Mouse (Mus musculus) midbrain, embryonic 11.5 days (tissue): ENCODE data around the gene Mylpf. TPM values are rescaled to one million over a fixed set of nuclear protein-coding genes. Genes with fewer than 3 reads are reported as not detected.

Source experiments
- ATAC-seq: fragments of 200-750 bp; cut with Nextera tagmentation; 2 replicates; pipeline ENCODE4 v1.8.0; 2017; ENCODE audit warnings: moderate TSS enrichment, moderate library complexity; ENCODE audit not compliant: low FRiP score
- DNase-seq: peaks from one replicate; pipeline ENCODE4 v3.0.0; 2015; ENCODE audit warnings: low spot score; ENCODE audit errors: missing footprints
- H3K27ac ChIP-seq: fragments of 300-500 bp; sonication (generic); 2 replicates; pipeline ENCODE4 v1.5.1; 2014; ENCODE audit warnings: low read depth, low read length
- H3K27me3 ChIP-seq: fragments of 300-500 bp; sonication (generic); 2 replicates; pipeline ENCODE4 v1.6.1; 2014; ENCODE audit warnings: mild to moderate bottlenecking, low read length, moderate library complexity, mixed read lengths; ENCODE audit not compliant: control insufficient read depth, insufficient read depth
- H3K36me3 ChIP-seq: fragments of 300-500 bp; sonication (generic); 2 replicates; pipeline ENCODE4 v1.6.1; 2014; ENCODE audit warnings: mild to moderate bottlenecking, low read length, moderate library complexity, mixed read lengths; ENCODE audit not compliant: control insufficient read depth, insufficient read depth
- H3K4me1 ChIP-seq: fragments of 300-500 bp; sonication (generic); 2 replicates; pipeline ENCODE4 v1.6.1; 2014; ENCODE audit warnings: low read length; ENCODE audit not compliant: control insufficient read depth, insufficient read depth
- H3K4me2 ChIP-seq: fragments of 300-500 bp; sonication (generic); 2 replicates; pipeline ENCODE4 v1.6.1; 2014; ENCODE audit warnings: mild to moderate bottlenecking, moderate library complexity
- H3K4me3 ChIP-seq: fragments of 300-500 bp; sonication (generic); 2 replicates; pipeline ENCODE4 v1.5.1; 2014; ENCODE audit warnings: low read depth, low read length
- H3K9ac ChIP-seq: fragments of 300-500 bp; sonication (generic); 2 replicates; pipeline ENCODE4 v1.6.1; 2014; ENCODE audit warnings: low read length
- H3K9me3 ChIP-seq: fragments of 300-500 bp; sonication (generic); 2 replicates; pipeline ENCODE4 v1.6.1; 2016; ENCODE audit warnings: low read length; ENCODE audit not compliant: control insufficient read depth
- WGBS: fragments of 180-500 bp; shearing (Covaris S2); extraction: QIAGEN DNeasy Blood & Tissue Kit; methylation state at CpG from one replicate; pipeline ENCODE4 v1.1.7; 2014; 5-methylcytosine and 5-hydroxymethylcytosine counted together
- polyA plus RNA-seq: library from polyadenylated mRNA; unstranded; fragments of >200 nt; fragmentation: Nextera tagmentation; extraction: Ambion mirVana; gene quantifications from 2 replicates; pipeline ENCODE4 v1.2.1, GENCODE M21; 2014

Mylpf gene
- polyA plus RNA-seq, 1 experiment from 2014 or later, result 13.2 TPM

GRCm38 (mm10) chr7:127195544-127196295 is 13.0 kb upstream of the Mylpf start, which contains the start of gene Cd2bp2:
TSS of gene Cd2bp2 (minus strand) at chr7:127196050.
- Histone ChIP-seq H3K4me1 (peaks cover 15% of the 10 kb centered on the region), H3K9me3 (no peaks in the 10 kb centered on the region), H3K36me3 (peaks cover 40% of the 10 kb centered on the region), H3K4me2 (peak within 1 kb of the TSS; percentile 86), H3K27me3 (no peaks in the 10 kb centered on the region), H3K9ac (peak within 1 kb of the TSS; percentile 85), H3K4me3 (peak within 1 kb of the TSS; percentile 85), H3K27ac (peak within 1 kb of the TSS; percentile 76)
- peak; percentile 97 for ATAC-seq
- under 1% methylated on average over 51 of the region's 51 CpGs for WGBS
- peak; percentile 99 for DNase-seq

GRCm38 (mm10) chr7:127196484-127196883 is 12.2 kb upstream of the Mylpf start:
- 62% methylated on average over 11 of the region's 11 CpGs for WGBS
- Histone ChIP-seq H3K4me1 (peaks cover 15% of the 10 kb centered on the region), H3K27ac (peak overlapping the region; percentile 37), H3K4me2 (peak overlapping the region; percentile 57), H3K27me3 (no peaks in the 10 kb centered on the region), H3K36me3 (peaks cover 40% of the 10 kb centered on the region), H3K9ac (peak overlapping the region; percentile 76), H3K9me3 (no peaks in the 10 kb centered on the region), H3K4me3 (peak overlapping the region; percentile 85)
- ATAC-seq (0 out of 2 replicates have a peak, but pooled peaks have one; percentile 1), DNase-seq (no peak)

GRCm38 (mm10) chr7:127206606-127207005 is 2.1 kb upstream of the Mylpf start:
- Histone ChIP-seq H3K4me2 (peak overlapping the region; percentile 82), H3K27me3 (no peaks in the 10 kb centered on the region), H3K4me3 (peak overlapping the region; percentile 86), H3K4me1 (peaks cover 10% of the 10 kb centered on the region), H3K36me3 (no peaks in the 10 kb centered on the region), H3K9ac (peak overlapping the region; percentile 89), H3K27ac (no peak overlapping the region), H3K9me3 (no peaks in the 10 kb centered on the region)
- 69% methylated on average over 2 of the region's 2 CpGs for WGBS
- no peak for DNase-seq
- ATAC-seq, result no peak

GRCm38 (mm10) chr7:127207374-127208294 is 1.1 kb upstream of the Mylpf start:
- DNase-seq, result peak; percentile 93

GRCm38 (mm10) chr7:127208295-127208552 is 466 bp upstream of the Mylpf start, which contains the start of gene Tbc1d10b:
TSS of gene Tbc1d10b (minus strand) at chr7:127208468.
- H3K27me3 ChIP-seq, result no peaks in the 10 kb centered on the region
- H3K9ac ChIP-seq, result peak within 1 kb of the TSS; percentile 89
- peak within 1 kb of the TSS; percentile 82 for H3K4me2 ChIP-seq
- peak within 1 kb of the TSS; percentile 75 for H3K27ac ChIP-seq
- H3K9me3 ChIP-seq, result no peaks in the 10 kb centered on the region
- peak within 1 kb of the TSS; percentile 86 for H3K4me3 ChIP-seq
- no peaks in the 10 kb centered on the region for H3K36me3 ChIP-seq
- peak; percentile 71 for ATAC-seq
- DNase-seq, result no peak
- peaks cover 10% of the 10 kb centered on the region for H3K4me1 ChIP-seq
- 0% methylated on average over 13 of the region's 44 CpGs for WGBS

More at GRCm38 (mm10) chr7:127207374-127208294, 1.1 kb upstream of the Mylpf start:
- H3K4me1 ChIP-seq, result peaks cover 10% of the 10 kb centered on the region
- peak overlapping the region; percentile 75 for H3K27ac ChIP-seq
- no peaks in the 10 kb centered on the region for H3K27me3 ChIP-seq
- H3K36me3 ChIP-seq, result no peaks in the 10 kb centered on the region
- WGBS, result under 1% methylated on average over 50 of the region's 53 CpGs
- no peaks in the 10 kb centered on the region for H3K9me3 ChIP-seq
- H3K9ac ChIP-seq, result peak overlapping the region; percentile 89
- ATAC-seq, result peak; percentile 29; the same call in 1 of the 2 replicates
- peak overlapping the region; percentile 82 for H3K4me2 ChIP-seq
- peak overlapping the region; percentile 86 for H3K4me3 ChIP-seq

- Histone ChIP-seq H3K36me3 (no peaks in the 10 kb centered on the region), H3K9me3 (no peaks in the 10 kb centered on the region), H3K4me2 (peak overlapping the region; percentile 82; the same call in 1 of the 2 replicates), H3K27ac (no peak overlapping the region), H3K4me1 (peaks cover 10% of the 10 kb centered on the region), H3K4me3 (no peak overlapping the region), H3K9ac (no peak overlapping the region), H3K27me3 (peaks cover 11% of the 10 kb centered on the region; the same call in 1 of the 2 replicates)
- 81% methylated on average over 5 of the region's 5 CpGs for WGBS
- DNase-seq (no peak), ATAC-seq (no peak)
Observed at GRCm38 (mm10) chr7:127209851-127210250, 1.2 kb downstream of the Mylpf start.

GRCm38 (mm10) chr7:127210266-127210665 is 1.6 kb downstream of the Mylpf start:
- ATAC-seq (no peak), DNase-seq (no peak)
- H3K4me1 ChIP-seq, result peaks cover 14% of the 10 kb centered on the region
- no peaks in the 10 kb centered on the region for H3K9me3 ChIP-seq
- H3K9ac ChIP-seq, result no peak overlapping the region
- H3K4me2 ChIP-seq, result no peak overlapping the region
- H3K36me3 ChIP-seq, result no peaks in the 10 kb centered on the region
- H3K27me3 ChIP-seq, result peaks cover 14% of the 10 kb centered on the region; the same call in 1 of the 2 replicates
- no peak overlapping the region for H3K27ac ChIP-seq
- H3K4me3 ChIP-seq, result no peak overlapping the region
- WGBS, result 89% methylated on average over 4 of the region's 4 CpGs

- H3K4me2 ChIP-seq, result no peak overlapping the region
- WGBS, result 67% methylated on average over 5 of the region's 5 CpGs
- H3K4me1 ChIP-seq, result peaks cover 14% of the 10 kb centered on the region
- no peaks in the 10 kb centered on the region for H3K36me3 ChIP-seq
- no peaks in the 10 kb centered on the region for H3K9me3 ChIP-seq
- DNase-seq (no peak), ATAC-seq (no peak)
- no peak overlapping the region for H3K4me3 ChIP-seq
- no peak overlapping the region for H3K27ac ChIP-seq
- H3K9ac ChIP-seq, result no peak overlapping the region
- H3K27me3 ChIP-seq, result peaks cover 14% of the 10 kb centered on the region; the same call in 1 of the 2 replicates
Observed at GRCm38 (mm10) chr7:127211014-127211745, 2.5 kb downstream of the Mylpf start.
